Mouse (Mus musculus): Measurements from ENCODE around the gene Cyct.
A peak's percentile ranks its signal among the peaks of the same experiment; 100 is the strongest.

Gene Cyct

GRCm38 (mm10) chr2:76360226-76360625 is at the start of gene Cyct:
TSS of gene Cyct (minus strand) at chr2:76360450.
- DNase-seq (ENCODE audit: low spot score): no peak

GRCm38 (mm10) chr2:76409986-76410385 is 49.7 kb upstream of the Cyct start:
- no peak for DNase-seq (ENCODE audit: low spot score)

GRCm38 (mm10) chr2:76409526-76409925 is 49.3 kb upstream of the Cyct start:
- DNase-seq (ENCODE audit: low spot score): no peak

GRCm38 (mm10) chr2:76406937-76407441 is 46.7 kb upstream of the Cyct start:
- peak; percentile 78 for DNase-seq (ENCODE audit: low spot score)

- DNase-seq (ENCODE audit: low spot score): peak; percentile 83
Measured at GRCm38 (mm10) chr2:76406151-76406936, 46.1 kb upstream of the Cyct start, which contains the start of gene Osbpl6. TSS of gene Osbpl6 (plus strand) at chr2:76406508.

- peak; percentile 71 for DNase-seq (ENCODE audit: low spot score)
Measured at GRCm38 (mm10) chr2:76405596-76406150, 45.4 kb upstream of the Cyct start.

- DNase-seq (ENCODE audit: low spot score): no peak
Measured at GRCm38 (mm10) chr2:76400178-76400577, 39.9 kb upstream of the Cyct start.

DNA sequence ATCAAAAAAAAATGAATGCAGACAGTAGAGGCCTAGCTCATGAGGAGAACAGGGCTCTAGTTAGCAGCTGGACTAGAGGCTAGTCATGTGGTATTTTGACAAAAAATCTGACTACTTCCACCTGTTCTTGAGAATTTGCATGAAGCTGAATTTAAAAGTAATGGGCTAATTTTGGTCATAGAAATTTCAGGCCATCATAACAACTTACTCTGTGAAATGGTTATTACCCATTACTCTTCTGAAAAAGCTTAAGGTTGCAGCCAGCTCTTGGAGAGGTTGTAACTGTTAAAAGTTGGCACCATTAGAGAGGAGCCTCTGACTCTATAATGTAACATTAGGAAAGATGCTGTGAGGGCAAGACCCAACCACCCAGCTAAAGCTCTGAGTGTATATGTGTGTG is 26.3 kb upstream of the Cyct start:
- DNase-seq (ENCODE audit: low spot score): no peak

GRCm38 (mm10) chr2:76378646-76379045 is 18.4 kb upstream of the Cyct start:
- no peak for DNase-seq (ENCODE audit: low spot score)

GRCm38 (mm10) chr2:76374544-76375206 is 14.4 kb upstream of the Cyct start:
- DNase-seq (ENCODE audit: low spot score): no peak

GRCm38 (mm10) chr2:76372244-76372643 is 12.0 kb upstream of the Cyct start:
- no peak for DNase-seq (ENCODE audit: low spot score)

GRCm38 (mm10) chr2:76370656-76370922 is 10.3 kb upstream of the Cyct start:
- no peak for DNase-seq (ENCODE audit: low spot score)

- DNase-seq (ENCODE audit: low spot score): peak; percentile 92
Measured at GRCm38 (mm10) chr2:76369821-76370655, 9.8 kb upstream of the Cyct start, which contains the start of gene Rbm45. TSS of gene Rbm45 (plus strand) at chr2:76369984.

GRCm38 (mm10) chr2:76368861-76369660 is 8.8 kb upstream of the Cyct start:
- DNase-seq (ENCODE audit: low spot score): no peak

DNA sequence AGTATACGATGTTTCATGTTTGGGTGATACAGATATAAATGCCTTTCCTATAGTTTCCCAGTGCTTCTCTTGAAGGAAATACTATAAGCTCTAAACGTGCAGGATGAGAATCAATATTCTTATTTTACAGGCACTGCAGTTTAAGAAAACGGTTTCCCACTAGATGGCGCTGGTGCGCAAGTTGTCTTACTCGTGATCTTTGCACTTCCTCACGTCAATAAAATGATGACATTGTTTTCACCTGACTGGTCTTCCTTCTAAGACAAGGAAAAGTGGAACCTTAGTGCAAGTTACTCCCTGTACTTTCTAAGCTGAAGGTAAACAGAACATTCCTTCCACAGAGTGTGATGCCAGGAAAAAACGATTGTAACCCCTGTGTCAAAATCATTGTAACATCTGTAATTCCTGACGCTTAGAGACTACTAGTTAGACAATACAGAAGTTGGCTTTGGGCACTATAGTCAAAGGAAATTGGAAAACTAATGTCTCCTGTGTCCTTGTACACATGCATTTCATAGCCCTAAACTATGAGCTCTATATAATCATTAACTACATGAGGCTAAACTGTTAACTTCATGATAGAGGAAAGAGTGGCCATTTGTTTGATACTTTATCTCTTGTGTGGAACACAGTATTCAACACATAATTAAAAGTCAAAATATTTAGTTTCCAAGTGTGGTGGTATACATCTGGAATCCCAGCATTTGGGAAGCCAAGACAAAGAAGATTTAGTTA is 7.1 kb upstream of the Cyct start:
- DNase-seq (ENCODE audit: low spot score): peak; percentile 93

DNA sequence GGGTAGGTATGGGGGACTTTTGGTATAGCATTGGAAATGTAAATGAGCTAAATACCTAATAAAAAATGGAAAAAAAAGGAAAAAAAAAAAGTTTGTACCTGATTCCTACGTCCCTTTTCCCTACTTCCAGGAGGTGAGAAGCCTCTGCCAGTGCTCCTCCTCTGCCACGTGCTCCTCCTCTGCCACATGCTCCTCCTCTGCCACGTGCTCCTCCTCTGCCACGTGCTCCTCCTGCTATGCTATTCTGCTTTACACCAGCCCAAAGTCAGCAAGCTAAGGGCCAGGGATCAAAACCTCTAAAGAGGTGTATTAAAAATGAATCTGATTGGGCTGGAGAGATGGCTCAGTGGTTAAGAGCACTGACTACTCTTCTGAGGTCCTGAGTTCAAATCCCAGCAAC is 5.6 kb upstream of the Cyct start:
- no peak for DNase-seq (ENCODE audit: low spot score)

- peak; percentile 61 for DNase-seq (ENCODE audit: low spot score)
Measured at GRCm38 (mm10) chr2:76362111-76362510, 1.9 kb upstream of the Cyct start.

DNA sequence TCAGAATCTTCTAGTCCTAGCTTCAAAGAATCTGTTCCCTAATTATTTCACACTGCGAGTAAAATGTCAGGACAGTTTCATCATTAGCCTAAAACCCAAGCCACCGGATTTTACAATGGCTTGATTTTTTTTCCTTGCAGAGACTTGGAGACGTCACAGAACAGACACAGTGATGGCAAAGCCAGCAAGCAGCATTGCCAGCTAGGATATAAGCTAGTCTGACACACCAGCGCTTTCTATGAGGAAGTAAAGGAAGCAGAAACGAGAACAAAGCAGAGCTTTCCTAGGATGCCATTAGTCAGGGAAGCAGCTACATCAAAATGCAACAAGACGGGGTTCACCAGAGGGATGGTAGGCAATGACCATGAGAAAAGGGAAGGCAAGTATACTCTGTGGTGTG is 12.4 kb downstream of the Cyct start:
- no peak for DNase-seq (ENCODE audit: low spot score)

DNA sequence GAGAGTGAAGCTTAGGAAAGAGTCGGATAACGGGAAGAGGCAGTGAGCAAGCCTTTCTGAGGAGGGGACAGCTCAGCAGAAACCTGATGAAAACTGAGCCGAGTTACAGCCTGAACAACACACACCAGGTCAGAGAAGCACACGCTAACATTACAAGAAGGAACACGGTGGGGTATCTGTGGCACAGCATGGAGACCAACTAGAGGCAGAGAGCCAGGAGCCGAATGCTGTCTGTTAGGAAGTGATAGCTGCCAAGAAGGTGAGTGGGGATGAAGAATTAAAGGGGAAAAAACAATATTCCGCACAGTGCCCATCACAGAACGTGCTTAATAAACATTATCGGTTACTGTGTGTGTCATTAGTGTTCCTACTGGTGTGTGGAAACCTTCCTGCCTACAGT is 18.1 kb downstream of the Cyct start:
- DNase-seq (ENCODE audit: low spot score): no peak
